Mouse (Mus musculus): ENCODE measurements around the gene Hist1h2be.
"Not testable (repeated sequence)": the region's sequence is repeated elsewhere in the genome, so short reads cannot be mapped to it uniquely, and the experiment has no call there.

Hist1h2be gene

GRCm38 (mm10) chr13:23592614-23593013 lies 28.3 kb downstream of the Hist1h2be start:
- DNase-seq (ENCODE audit: low read depth, low spot score), result peak; percentile 84

DNA sequence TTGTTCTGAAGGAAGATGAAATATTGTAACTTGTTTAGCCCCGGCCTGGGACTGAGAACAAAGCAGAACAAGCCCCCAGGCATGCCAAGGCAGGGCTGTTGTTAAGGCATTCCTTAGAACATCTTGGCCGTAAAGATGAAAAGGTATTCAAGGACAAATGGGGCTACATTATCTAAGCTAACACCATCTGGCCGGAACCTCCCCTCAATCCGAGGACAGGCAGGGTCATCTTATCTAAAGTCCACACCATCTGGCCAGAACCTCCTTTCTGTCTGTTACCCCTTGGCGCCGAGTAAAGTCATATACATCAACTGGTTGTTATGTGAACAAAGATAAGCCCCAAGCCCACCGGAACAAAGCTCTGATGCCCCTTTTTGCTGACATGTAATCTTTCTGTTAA lies 29.0 kb downstream of the Hist1h2be start:
- not testable (repeated sequence) for DNase-seq (ENCODE audit: low read depth, low spot score)

GRCm38 (mm10) chr13:23591206-23591605 lies 29.7 kb downstream of the Hist1h2be start:
- DNase-seq (ENCODE audit: low read depth, low spot score), result no peak

DNA sequence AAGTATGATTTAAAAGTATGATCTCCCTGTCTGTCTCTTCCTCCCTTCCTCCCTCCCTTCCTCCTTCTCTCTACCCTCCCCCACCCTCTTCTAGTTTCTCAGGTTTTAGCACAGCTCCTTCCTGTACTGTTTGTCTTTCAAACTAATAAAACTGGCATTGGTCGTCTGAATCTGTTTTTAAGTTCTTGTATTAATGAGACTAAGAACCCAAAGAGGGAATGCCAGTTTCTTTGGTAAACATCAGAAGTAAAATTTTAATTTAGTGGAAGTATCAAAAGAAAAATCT lies 34.0 kb downstream of the Hist1h2be start:
- no peak for DNase-seq (ENCODE audit: low read depth, low spot score)

GRCm38 (mm10) chr13:23586099-23586939 lies 34.6 kb downstream of the Hist1h2be start:
- no peak for DNase-seq (ENCODE audit: low read depth, low spot score)

GRCm38 (mm10) chr13:23585442-23586098 lies 35.4 kb downstream of the Hist1h2be start:
- DNase-seq (ENCODE audit: low read depth, low spot score), result peak; percentile 97

DNA sequence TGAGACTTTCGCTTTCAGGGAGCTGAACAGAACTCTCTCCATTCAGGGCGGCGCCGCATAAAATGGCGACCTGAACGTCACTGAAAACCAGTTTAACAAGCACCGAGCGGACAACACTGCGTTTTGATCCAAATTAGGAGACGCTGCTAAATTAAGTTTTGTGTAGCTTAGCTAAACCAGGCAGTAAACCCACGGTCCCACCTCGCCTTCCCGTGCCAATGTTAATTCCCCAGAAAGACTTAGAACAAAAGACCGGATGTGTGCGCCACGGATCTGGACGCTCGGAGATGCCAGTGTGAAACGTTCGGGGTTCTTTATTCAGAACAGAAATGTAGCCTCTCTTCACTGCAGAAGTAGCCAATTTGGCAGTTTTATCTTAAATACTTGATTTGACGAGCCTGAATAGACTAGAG lies 35.9 kb downstream of the Hist1h2be start:
- DNase-seq (ENCODE audit: low read depth, low spot score), result peak; percentile 85

DNA sequence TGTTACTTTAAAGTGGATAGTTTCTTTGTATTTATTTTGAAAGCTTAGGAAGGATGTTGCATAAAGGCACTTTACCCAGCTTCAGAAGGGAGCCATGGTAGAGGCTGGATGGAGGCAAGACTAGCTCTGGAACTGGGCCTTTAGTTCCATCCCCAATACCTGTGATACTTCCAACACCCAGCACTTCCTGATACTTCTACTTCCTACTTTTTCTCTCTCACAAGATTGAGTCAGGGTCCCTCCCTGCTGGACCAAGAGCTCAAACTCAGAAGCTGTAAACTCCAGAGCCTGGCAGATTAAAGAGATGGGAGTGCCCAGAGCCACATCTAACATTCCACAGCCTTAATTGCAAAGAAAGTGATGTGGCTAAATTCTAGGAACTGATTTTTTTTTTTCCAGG lies 36.6 kb downstream of the Hist1h2be start:
- no peak for DNase-seq (ENCODE audit: low read depth, low spot score)

DNA sequence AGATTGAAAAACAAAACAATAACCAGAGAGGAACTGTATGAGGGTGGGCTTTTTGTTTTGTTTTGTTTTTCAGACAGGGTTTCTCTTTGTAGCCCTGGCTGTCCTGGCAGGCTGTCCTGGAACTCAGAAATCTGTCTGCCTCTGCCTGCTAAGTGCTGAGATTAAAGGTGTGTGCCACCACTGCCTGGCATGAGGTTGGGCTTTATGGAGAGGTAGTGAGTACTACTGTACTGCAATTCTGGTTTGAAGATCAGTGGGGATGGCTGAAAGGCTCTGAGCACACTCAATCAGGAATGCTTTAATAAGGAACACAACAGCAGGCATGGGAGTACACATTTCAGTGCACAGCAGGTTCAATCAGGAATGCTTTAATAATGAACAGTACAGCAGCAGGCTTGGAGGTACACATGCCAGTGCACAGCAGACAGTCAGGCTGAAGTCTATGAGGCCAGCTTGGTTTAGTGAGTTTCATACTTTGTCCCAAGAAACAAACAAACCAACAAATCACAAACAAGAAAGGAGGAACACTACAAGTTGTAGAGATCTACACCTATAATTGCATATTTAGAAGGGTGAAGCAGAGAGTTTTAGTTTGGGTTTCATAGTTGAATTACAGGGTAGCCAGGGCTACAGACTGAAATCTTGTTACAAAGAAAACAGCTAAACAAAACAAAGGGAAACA lies 37.4 kb downstream of the Hist1h2be start:
- no peak for DNase-seq (ENCODE audit: low read depth, low spot score)

GRCm38 (mm10) chr13:23582219-23583056 lies 38.5 kb downstream of the Hist1h2be start:
- DNase-seq (ENCODE audit: low read depth, low spot score), result no peak

GRCm38 (mm10) chr13:23581408-23582218 lies 39.3 kb downstream of the Hist1h2be start, which contains the start of gene Hist1h4d:
Gene Hist1h4d (plus strand): TSS chr13:23581598.
- peak; percentile 99 for DNase-seq (ENCODE audit: low read depth, low spot score)

DNA sequence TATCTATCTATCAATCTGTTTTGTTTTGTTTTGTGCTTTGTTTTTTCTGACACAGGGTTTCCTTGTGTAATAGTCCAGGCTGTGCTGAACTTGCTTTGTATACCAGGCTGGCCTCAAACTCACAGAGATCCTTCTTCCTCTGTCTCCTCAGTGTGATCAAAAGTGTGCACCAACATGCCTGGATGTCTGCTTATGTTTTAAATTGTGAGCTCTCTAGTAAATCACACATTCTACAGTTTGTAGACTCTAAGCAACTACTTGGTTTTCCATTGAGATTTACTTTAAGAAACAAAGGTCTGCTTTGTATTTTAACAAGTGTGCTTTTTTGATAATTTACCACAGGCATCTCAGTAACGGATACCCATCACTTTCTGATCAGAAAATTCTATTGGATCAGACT lies 43.1 kb downstream of the Hist1h2be start:
- no peak for DNase-seq (ENCODE audit: low read depth, low spot score)

DNA sequence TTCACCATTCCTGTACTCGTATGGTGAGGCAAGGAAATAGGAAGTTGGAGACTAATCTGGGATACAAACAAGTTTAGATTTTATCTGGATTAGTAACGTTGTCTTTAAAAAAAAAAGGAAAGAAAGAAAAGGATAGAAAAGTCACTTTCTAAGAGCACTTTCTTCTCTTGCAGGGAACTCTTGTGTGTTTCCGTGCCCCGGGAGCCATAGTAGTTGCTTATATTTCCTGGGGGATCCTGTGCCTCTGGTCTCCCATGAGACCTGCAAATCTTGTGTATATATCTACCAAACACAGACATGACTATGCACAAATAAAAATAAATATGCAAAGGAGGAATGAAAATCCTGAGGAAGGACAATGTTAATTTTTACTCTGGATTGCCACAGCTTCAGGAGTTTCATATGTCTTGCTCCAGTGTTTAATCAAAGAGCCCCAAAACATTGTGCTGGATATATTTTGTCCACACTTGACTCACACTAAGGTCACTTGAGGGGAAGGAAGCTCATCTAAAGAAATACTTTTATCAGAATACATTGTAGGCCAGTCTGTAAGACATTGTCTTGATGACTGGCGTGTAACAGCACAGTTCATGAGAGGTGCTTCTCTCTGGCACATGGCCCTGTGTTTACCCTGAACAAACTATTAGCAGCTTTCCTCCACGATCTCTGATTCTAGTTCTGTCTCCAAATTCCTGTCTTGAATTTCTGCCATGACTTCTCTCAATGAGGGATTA lies 43.9 kb downstream of the Hist1h2be start:
- DNase-seq (ENCODE audit: low read depth, low spot score), result no peak

DNA sequence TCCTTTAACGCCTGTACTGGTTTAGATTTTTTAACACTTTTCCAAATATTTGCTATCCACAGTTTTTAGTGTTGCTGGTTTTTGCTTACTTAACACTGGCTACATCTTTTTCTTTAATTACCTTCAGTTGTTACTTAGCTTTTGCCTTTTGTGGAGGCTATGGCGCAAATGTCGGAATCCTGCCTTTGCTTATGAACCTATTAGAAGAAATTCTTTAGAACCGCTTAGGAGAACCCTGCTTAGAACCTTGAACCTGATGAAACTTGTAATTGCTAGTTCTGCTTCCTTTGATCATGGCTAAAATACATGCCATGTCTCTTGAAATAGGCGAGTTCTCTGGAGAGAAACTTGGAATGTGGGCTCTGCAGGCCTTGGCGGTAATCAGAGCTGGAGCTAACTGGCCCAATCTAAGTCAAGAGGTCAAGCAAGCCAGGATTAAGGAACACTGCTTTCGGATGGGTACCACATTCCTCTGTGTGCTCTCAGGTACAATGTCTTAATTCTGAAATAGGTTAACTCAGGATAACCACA lies 44.5 kb downstream of the Hist1h2be start:
- DNase-seq (ENCODE audit: low read depth, low spot score), result no peak

GRCm38 (mm10) chr13:23575864-23576313 lies 45.0 kb downstream of the Hist1h2be start:
- not testable (repeated sequence) for DNase-seq (ENCODE audit: low read depth, low spot score)

GRCm38 (mm10) chr13:23575271-23575851 lies 45.6 kb downstream of the Hist1h2be start, which contains the start of gene Hist1h3d:
Gene Hist1h3d (plus strand): TSS chr13:23575763.
- DNase-seq (ENCODE audit: low read depth, low spot score), result peak; percentile 91

GRCm38 (mm10) chr13:23574546-23575170 lies 46.3 kb downstream of the Hist1h2be start:
- DNase-seq (ENCODE audit: low read depth, low spot score), result not testable (repeated sequence)

DNA sequence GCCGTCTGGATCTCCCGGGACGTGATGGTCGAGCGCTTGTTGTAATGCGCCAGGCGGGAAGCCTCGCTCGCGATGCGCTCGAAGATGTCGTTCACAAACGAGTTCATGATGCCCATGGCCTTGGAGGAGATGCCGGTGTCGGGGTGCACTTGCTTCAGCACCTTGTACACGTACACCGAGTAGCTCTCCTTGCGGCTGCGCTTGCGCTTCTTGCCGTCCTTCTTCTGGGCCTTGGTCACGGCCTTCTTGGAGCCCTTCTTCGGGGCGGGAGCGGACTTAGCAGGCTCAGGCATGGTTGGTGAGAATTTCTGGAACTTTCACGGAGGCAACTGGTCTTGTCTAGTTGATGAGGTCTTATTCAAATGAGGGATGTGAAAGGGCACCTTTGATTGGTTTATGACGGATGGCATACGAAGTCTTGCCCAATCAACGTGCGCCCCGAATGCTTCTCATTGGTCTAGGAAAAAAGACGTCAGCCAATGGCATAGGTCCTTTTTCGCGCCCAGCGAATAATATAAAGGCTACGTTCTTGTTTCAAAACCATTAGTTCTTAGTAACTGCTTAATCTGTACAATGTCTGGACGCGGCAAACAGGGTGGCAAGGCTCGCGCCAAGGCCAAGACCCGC lies 46.9 kb downstream of the Hist1h2be start, which contains the start of the genes Hist1h2bf and Hist1h2ad:
Gene Hist1h2bf (minus strand): TSS at position 299 of the 627 bp plus-strand sequence.
Gene Hist1h2ad (plus strand): TSS at position 484 of the 627 bp plus-strand sequence.
- DNase-seq (ENCODE audit: low read depth, low spot score), result peak; percentile 99

Measured in brain, adult 2 months (tissue).